Mouse (Mus musculus) lung, postnatal 0 days (tissue): ENCODE results near the gene Gbf1.

Experiments
- CTCF ChIP-seq: IDR thresholded peaks from 2 replicates; pipeline ENCODE4 v1.5.1; 2016; ENCODE audit warnings: antibody characterized with exemption, mild to moderate bottlenecking
- EP300 ChIP-seq: IDR thresholded peaks from 2 replicates; pipeline ENCODE4 v1.6.1; 2016; ENCODE audit warnings: antibody characterized with exemption, mild to moderate bottlenecking, control low read depth

GRCm38 (mm10) chr19:46124651-46125050, 27.7 kb upstream of the Gbf1 start:
- no peak for TF ChIP-seq CTCF
- TF ChIP-seq EP300: no peak
